Mouse (Mus musculus) adrenal gland, postnatal 10 days (tissue): ENCODE data around the gene Parva. TPM values are rescaled to one million over a fixed set of nuclear protein-coding genes. Genes with fewer than 3 reads are reported as not detected.

ENCODE experiments used
- DNase-seq: peaks from one replicate; pipeline ENCODE4 v3.0.0; 2021; ENCODE audit warnings: mixed read lengths
- total RNA-seq, 2 experiments: library from RNA; stranded (reverse); gene quantifications; 2 replicates each; pipeline ENCODE4 v1.2.3; 2021

The Parva gene
- total RNA-seq, 2 experiments from 2014 or later, result 84.3 to 105 TPM

DNA sequence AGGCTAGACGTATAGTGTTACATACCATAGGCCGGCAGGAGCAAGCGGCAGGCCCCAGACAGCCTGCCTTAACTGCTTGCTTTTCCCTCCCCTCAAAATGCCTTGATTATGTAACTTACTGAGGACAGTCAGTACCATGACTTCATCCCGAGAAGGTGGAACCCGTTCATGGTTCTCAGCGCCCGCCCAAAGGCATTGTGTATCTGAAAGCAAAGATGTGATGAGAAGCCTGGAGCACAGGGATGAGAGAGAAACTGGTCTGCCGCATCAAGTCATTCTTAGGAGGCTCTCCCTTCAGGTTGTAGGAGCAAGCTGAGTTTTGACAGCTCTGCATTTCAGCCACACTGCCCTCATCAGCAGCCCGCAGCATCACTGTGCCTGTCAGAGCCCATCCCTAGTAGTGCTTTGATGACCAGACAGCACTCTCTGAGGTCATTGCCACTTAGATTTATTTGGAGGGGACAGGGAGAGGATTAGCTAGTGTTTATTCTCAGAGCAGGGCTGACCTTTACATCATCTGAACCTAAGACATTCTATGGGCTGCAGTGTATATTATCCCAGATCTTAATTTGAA lies 45.5 kb downstream of the Parva start:
- no peak for DNase-seq

DNA sequence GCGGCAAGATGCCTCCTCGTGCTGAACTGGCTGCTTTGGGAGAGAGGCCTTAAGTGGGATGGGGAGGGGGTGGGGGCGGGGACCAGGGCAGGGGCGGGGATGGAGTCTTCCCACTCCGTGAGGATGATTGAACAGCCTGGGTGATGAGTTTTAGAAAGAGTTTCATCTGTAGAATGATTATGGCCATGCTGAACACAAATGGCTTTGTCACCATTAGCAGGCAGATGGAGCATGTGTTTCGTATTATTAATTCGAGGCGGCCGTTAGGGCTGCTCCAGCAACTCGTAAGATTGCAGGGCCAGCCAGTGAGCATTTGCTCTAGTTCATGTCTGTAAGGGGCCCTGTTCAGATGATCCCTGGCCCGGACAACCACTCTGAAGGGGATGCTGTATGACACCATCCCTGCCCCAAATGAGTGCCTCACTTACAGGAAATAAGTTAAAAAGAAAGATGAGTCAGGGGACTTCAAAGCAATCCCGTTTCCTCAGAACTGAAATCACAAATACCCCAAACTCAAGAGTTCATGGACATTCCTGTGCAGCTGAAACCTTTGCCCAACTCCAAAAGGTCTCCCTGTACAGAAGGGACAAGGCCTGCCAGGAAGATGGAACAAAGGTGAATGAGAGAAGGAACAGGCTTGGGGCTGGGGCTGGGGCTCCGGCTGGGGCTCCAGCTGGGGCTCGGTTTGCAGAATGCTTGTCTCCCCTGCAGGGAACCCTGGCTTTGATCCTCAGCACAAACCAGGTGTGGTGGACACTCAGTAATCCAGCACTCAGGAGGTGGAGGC lies 46.5 kb downstream of the Parva start:
- no peak for DNase-seq

DNA sequence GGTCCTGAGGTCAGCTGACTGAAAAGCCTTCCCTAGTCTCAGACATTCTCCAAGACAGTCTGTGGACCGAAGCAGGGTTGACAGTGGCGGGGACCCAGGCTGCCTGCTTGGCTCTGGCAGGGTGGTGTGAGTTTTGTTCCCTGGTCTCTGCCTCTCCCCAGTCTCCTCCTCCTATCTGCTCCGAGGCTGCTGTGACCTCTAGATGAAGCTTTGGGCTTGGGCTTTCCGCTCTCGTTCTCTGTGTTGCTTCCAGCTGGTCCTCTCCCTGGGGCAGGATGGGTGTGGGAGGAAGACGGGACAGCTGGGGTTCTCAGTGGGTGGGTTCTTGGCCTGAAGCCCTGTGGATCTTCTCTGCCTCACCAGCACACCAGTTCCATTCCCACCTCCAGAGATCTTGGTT lies 51.8 kb downstream of the Parva start:
- DNase-seq, result no peak

DNA sequence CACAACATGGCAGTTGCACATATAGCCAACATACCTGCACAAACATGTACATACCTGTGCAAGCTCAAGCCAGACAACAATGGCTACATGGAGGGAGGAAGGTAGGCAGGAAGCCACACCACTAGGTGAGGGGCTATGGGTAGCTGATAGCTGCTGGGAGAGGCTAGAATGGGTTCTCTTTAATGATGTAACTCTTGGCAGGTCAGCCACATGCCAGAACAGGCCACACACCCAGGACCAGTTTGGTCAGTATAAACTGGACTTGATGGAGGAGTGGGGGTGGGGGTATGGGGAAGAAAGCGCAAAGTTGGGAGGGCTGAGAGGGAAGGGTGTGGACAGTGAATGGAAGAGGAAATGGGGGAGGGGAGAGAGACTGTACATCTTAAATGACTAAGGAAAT lies 53.7 kb downstream of the Parva start:
- DNase-seq, result no peak

DNA sequence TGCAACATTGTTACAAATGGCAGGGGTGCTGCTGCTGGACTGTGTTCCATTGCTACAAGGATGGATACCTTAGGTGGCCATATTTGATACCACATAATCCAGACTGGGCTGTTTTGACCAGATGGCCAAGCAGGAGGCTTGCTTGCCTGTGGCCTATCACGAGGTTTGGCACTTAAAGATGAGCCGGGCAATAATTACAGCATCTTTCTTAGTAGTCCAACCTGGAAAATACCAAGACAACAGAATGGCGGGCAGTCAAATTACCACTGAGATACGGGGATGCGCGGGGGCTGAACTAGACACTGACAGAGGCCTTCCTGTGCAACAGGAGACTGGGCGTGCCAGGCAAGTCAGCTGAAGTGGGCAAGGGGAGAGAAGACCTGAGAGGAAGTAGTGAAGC lies 55.3 kb downstream of the Parva start:
- DNase-seq, result no peak

DNA sequence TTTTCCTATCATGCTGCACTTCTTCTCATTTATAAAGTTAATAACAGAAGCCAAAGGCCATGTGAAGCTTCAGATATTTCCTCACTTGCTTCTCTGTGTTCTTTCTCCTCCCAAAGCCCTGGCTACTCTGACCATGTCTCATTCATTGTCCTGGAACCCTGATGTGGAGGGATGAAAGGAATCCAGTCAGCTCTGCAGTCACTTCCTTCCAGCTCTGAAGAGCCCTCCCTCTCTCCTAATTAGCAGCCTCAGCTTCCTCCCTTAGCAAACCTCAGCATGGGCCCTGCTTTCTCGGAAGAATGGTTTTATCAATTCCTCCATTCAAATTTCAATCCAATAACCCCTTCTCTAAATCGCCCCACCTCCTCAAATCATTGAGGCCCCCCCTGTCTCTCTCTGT lies 56.1 kb downstream of the Parva start:
- no peak for DNase-seq

DNA sequence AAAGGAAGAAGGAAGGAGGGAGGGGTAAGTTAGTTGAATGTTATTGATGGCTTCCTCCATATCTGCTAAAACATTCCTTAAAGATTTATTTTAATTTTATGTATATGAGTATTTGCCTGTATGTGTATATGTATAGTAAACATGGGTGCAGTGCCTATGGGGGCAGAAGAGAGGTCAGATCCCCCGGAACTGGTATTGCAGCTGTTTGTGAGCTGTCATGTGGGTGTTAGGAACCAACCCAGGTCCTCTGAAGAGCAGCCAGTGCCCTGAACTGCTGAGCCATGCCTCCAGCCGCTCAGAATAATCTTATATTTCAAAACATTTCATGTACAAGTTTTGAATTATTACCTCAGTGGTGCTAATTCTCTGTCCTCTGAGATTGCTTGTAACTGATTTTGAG lies 63.5 kb downstream of the Parva start:
- no peak for DNase-seq

DNA sequence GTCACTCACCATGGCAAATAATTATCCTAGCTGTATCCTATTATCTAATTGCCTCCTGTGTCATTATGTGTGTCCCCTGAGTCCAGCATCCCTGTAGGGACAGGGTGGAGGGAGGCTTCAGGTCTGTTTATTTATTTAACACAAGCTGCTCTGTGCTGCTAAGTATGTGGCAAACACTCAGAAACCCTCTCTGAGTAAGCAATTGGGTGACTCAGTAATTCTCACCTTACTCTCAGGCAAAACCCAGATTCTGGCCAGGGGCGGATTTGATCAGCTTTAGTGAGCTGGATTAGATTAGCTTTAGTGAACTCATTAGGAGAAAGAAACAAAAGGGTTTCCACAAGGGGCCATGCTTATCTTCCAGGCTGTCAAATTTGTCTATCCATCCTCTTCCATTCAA lies 64.4 kb downstream of the Parva start:
- no peak for DNase-seq

DNA sequence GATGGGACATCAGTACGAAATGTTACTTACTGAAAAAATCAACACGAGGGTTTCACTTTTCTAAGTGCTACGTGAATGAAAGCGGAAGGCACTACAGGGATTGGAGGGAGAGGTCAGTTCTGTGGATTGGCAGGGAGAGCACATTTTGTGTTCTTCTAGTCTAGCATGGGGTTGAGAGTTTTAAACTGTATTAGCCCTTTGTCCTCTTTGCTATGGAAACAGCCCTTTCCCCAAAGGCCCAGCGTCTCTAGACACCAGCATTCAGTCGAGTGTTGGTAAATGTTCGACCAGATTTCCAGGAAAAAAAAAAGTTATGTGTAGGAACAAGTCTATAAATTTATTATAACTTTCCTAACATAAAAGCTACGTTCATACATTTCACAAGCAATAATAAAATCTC lies 68.6 kb downstream of the Parva start:
- DNase-seq, result no peak

DNA sequence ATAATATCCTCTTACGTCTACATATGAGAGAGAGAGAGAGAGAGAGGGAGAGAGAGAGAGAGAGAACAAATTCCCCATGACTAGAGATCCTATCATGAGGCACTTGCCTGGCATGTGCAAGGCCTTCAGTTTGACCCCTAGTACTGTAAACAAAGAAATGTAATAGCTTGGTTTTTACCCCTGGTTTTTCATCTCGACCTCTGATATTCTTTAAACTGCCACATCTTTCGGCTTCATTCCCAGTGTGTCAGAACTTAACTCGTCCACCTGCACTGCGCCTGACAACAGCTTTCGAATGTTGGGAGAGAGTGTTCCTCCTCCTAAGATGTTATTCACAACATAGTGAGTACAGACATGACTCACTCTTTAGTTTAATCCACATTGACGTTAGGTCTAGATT lies 69.6 kb downstream of the Parva start:
- no peak for DNase-seq

DNA sequence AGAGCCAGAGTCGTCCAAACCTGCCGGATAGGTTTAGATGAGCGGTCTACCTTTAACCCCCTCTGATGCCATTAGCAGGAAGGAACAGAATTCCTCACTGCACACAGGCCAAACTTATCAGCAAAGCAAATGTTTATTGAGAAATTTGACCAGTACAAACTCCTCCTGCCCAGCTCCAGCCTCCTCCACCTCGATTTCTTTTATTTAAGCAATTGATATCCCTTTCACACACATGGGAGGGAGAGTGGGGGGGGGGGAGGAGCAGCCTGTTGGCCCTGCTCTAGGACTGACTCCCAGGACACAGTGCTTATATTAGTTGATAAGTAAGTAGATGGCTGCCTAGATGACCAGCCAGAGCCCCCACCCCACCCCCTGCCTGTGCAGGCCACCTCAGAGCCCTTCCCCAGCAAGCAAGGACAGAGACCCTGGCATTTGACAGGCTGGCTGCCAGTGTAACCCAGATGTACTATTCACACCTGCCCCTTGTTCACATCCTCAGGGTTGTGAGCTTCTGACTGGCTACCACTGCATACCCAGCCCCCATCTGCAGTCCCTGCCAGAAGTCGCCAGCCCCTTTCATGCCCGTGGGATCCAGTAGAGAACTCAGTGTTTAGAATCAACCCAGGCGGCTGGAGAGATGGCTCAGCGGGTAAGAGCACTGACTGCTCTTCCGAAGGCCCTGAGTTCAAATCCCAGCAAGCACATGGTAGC lies 71.4 kb downstream of the Parva start:
- no peak for DNase-seq

DNA sequence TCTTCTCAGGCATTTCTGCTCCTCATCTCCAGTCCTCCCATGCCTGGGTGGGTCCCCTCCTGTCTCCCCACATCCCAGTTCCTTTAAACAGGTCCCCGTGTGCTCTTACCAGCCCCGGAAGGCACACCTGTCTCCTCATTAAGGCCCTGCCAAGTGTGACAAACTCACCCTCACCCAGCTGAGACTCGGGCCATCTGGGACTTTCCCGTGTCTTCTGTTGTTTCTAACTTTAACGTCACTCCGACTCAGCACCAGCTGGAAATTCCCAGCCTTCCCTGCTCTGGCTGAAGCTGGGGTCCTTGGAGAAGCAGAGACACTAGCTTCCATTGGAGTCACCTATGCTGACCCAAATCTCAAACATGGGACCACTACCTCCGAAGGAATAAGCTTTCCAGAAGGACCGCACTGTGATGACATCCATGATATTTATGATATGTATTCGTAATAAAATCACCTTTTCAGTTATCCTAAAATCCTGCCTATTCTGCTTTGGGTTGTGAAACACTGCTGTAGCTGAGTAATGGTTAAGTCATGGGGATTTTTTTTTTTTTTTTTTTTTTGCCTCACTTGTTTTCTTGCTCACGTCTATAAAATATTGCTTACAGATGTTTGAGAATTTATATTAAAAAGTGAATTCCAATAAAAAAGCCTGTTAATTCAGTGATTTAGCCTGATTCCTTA lies 72.3 kb downstream of the Parva start:
- no peak for DNase-seq

DNA sequence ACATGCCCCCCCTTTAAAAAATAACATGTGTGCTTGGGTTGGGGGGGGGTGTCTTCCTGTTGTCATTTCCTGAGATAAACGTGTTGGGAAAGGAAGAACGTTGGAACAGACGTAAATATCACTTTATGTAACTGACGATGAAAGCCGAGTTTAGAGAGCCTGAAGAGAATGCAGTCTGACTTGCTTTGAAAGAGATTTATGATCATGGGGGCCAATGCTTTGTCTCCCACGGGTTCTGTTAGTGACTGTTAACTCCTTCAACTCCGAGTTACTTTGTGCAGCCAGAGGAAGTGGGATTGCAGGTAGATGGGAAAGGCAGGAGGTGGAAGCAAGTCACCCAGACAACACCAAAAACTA lies 72.8 kb downstream of the Parva start:
- no peak for DNase-seq

DNA sequence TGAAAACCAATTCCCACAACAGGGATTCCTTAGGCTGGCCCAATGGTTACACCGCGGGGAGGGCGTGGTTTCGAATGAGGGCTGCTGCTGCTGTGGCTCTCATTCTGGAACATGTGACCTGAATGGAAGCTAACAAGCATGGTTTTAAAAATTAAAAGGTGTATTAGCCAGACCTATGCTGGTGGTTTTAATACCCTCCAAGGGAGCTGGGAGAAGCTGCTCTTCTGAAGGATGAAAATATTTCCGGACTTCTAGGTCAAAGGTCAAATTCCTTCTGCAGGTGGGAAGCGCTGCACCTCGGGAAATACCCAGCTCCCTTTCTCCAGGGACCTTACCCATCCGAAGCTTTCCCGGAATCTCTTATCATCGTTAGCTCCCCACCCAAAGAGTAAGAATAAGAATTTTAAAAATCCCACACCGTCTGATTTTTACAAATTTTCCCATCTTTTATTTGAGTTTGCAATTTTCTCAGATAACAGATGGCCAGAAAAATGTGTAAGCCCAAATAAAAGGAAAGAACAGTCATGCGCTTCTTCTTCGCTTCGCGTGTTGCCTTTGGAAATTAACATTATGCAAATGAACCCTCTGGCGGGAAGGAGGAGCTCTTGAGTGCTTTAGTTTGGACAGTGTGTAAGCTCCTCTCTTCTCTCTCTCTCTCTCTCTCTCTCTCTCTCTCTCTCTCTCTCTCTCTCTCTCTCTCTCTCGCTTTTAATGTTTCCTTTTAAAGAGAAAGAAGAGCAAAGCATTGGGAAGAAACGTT lies 74.9 kb downstream of the Parva start:
- DNase-seq, result no peak

DNA sequence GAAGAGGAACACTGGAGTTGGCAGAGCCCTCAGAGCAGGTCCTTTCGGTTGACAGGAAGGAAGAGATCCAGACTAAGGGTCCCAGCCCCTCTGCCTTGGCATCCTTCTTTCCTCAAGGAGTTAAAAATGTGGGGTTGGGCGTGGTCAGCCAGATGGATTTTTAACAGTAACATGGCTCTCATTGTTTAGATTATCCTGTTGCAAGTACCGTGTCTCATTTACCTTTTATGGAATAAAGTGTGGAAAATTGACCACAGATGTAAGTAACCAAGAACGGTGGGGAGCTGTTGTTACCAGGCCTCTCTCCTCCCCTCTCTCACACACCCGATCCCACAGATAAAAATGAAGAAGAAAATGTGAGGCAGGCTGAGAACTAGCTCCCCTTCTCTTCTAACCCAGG lies 75.5 kb downstream of the Parva start:
- DNase-seq, result no peak

DNA sequence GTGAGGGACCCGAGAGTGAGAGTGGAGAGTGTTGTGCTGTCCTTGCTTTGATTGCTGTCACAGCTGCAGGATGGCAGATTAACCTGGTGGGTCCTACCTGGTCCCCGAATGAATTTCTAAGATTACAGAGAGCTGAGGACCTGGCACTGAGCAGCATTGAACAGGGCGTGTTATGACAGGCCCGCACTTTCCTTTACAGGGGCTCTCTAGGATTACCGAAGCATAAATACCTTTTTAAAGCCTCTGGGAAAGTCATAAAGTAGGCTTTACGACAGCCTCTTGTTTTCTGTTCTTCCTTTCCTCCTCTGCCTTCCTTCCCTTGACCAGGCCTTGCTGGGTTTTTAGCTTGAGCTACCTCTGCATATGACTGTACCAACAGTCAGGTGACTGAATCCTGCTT lies 76.1 kb downstream of the Parva start:
- DNase-seq, result no peak

DNA sequence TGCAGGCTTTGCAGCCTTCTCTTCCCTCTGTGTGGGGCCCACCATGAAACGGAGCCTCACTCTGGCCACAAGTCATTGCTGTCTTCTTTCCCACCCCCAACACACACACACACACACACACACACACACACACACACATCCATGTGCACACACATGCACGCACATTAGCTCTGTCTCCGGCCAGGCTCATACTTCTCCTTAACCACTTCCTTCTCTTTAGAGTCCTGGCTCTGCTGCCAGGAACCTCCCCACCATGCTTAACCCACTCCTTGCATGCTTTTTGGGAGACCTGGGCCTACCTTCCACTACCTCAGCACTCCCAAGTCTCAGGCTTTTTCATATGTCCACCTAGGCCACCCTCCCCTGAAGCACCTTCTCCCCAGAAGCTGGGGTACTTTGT lies 76.6 kb downstream of the Parva start:
- no peak for DNase-seq

DNA sequence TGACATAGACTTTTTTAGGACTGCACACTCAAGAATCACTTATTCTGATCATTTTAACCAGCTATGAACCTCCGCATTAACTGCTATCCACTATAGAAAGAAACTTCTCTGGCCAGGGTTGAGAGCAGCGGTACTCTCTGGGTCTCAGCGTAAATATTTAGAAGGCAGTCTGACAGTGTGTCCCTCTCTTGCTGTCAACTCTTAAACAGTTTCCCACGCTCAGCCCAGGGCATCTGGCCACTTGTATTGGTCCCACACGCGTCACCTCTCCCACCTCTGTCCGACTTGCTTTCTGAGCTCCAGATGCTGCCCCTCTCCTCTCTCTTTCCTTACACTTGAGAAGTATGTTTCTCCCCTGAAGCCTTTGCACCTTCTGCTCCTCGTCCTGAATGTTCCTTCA lies 81.8 kb downstream of the Parva start:
- DNase-seq, result no peak

DNA sequence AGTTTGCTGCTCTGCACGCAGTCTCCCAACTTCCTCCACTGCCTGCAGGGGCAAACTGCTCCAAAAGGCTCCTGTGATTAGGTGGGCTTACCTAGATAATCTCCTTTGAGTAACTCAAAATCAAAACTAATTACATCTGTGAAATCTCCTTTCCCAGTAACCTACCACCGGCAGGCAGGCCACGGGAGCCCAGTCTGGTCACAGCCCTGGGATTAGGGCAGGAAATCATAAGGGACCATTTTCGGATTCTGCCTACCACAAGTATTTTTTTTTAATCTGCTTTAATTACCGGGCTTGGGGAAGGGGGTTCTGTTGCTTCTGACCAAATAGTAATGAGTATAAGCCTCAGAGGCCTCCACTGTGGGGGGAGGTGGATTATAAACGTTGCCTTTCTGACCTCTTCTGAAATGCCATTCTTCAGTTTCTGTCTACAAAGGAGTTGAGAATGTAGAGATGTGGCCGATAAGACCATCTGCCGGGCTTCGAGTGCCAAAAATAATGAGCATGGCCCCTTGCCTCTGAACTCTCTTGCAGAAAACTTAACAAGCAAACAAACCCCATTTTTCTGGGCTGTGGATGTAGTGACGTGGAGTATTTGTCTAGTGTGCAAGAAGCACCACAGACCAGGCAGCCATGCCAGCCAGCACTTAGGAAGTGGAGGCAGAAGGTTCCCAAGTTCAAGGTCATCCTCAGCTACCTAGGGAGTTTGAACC lies 83.2 kb downstream of the Parva start:
- no peak for DNase-seq

DNA sequence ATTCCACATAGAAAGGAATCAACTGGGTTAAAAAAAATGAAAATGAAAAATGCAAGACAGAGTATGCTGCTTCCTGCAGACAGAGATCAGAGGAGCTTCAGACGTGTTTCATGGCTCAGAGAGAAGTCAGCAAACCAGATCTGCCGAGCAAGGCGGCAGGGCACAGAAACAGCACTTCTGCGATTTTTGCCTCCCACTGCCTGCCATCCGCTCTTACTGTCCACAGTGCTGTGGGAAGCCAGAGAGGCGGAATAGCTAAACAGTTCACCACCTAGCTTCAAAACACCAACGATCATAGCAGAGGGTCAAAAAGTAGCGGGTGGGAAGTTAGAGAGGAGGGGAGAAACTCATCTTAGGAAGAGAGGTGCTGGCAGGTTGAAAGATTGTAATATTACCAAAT lies 84.0 kb downstream of the Parva start:
- DNase-seq, result no peak

DNA sequence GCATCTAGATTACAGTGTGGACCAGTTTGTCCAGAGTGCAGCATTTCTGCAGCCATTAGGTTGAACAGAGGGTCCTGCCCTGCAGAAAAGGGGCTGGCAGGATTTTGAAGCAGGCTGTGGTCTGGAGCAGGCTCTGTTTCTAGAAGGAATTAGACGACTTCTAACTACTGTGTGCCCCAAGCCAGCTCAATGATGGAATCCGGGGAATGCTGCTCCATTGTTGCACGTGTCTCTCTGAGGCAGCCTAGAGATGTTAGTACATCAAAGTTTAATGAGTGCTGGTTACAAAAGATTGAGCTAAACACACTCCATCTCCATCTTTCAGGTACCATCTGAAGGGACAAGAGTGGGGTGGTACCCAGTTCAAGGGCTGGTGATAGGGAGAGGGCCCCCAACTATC lies 85.0 kb downstream of the Parva start:
- DNase-seq, result no peak

DNA sequence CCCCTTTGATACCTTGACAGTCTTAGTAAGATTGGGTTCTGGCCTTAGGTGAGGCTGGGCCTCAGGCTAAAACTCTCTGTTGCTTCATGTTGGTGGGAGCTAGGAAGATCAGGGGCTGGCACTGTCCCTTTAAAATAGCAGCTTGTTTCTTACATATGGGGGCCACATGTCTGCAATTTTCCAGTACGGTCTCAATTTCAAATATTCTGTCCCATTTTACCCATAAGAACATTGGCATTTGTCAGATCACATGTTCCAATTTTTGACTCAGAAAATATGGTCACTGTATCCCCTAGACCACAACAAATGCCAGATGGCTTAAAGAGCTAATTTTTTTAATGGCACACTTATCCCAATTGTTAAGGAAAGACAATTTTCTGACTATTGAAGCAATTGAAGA lies 85.6 kb downstream of the Parva start:
- no peak for DNase-seq
